Mouse (Mus musculus) kidney, adult 8-10 months (tissue): ENCODE results near the gene Glrx5.

Experiments used
- DNase-seq, 2 experiments: peaks; one replicate each; pipeline ENCODE4 v3.0.0; 2022

The Glrx5 gene

GRCm38 (mm10) chr12:105032147-105032831 lies at the start of gene Glrx5:
Glrx5 (plus strand) TSS chr12:105032688.
- DNase-seq = peak; percentile 100

GRCm38 (mm10) chr12:104983476-104983875 lies 49.0 kb upstream of the Glrx5 start:
- DNase-seq = no peak

GRCm38 (mm10) chr12:104985088-104985487 lies 47.4 kb upstream of the Glrx5 start:
- DNase-seq = no peak

DNA sequence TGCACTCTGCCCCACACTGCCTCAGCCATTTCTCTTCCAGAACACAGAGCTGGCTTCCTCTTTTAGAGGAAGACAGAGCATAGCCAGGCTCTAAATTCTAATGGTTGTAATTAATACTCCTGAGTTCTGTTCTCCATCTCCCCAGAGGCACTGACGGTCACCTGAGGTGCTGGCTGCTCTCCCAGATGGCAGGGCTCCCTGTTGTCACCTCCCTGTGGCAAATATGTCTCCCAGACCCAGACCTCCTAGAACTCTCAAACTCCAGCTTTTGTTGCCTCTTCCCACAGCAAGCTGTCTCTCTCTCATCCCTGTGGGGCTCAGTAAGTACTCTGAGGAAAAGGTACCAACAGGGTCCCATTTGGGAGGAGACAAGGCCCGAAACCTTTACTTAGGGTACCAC lies 46.5 kb upstream of the Glrx5 start:
- DNase-seq = no peak

DNA sequence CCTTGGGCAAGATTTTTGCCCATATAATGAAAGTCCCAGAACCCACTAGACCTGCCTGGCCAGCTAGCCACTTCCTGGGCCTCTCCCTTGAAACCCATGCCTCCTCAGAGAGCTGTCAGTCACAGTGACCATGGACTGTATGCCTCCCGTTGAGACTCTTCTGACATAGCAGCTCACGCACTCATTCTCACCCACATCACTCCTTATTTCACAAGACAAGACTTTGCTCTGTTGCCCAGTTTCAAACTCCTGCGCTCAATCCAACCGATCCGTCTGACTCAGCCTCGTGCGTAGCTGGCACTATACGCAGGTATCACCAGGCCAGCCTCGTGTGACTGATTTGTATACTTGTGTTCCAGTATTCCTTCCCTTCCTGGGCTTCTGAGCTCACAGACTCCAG lies 45.7 kb upstream of the Glrx5 start:
- DNase-seq = no peak

GRCm38 (mm10) chr12:104987936-104988335 lies 44.6 kb upstream of the Glrx5 start:
- DNase-seq = no peak

GRCm38 (mm10) chr12:104990741-104991454 lies 41.6 kb upstream of the Glrx5 start:
- no peak for DNase-seq

GRCm38 (mm10) chr12:104992123-104992741 lies 40.3 kb upstream of the Glrx5 start:
- no peak for DNase-seq

DNA sequence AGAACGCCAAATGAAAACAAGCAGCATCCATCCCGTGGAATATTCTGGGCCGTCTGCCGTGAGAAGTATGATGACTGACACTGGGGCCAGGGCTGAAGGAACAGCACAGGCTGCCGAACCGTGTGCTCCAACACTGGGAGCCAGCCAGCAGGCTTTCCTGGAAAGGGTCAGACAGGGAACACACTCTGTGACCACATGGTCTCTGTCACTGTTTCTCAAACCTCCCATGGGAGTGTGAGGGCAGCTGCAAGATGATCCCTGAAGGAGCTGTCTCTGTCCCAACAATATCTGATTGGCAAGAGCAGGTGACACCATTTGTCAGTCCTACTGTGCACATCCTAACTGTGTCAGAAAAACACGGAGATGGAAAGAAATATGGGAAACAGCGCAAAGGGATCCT lies 39.6 kb upstream of the Glrx5 start:
- peak in 1 of 2 experiments; percentile 42 for DNase-seq

GRCm38 (mm10) chr12:104995259-104995876 lies 37.1 kb upstream of the Glrx5 start:
- DNase-seq = no peak

DNA sequence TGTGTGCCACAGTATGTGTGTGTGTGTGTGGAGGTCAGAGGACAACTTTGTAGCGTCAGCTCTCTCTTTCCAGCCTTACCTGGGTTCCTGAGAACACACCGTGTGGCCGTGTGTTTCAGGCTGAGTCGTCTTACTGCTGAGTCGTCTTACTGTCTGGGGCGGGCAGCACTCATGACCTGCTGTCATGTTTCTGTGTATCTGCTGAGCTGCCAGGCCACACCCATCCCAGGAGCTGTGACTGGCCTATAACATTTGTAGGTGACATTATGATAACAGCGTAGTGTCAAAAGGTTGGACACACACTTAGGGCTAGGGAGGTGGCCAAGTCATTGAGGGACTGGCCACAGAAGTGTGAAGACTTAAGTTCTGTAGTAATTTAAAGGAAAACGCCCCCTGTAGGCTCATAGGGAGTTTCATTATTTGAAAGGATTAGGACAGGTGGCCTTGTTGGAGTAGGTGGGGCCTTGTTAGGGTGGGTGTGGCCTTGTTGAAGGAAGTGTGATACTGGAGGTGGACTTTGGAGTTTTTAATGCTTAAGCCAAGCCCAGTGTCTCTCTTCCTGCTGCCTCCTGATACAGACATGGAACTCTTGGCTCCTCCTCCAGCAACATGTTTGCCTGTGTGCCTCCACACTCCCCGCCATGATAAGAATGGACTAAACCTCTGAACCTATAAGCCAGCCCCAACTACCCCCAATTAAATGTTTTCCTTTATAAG lies 36.3 kb upstream of the Glrx5 start:
- no peak for DNase-seq

GRCm38 (mm10) chr12:104997159-104997558 lies 35.3 kb upstream of the Glrx5 start:
- peak; percentile 59 to 63 for DNase-seq

DNA sequence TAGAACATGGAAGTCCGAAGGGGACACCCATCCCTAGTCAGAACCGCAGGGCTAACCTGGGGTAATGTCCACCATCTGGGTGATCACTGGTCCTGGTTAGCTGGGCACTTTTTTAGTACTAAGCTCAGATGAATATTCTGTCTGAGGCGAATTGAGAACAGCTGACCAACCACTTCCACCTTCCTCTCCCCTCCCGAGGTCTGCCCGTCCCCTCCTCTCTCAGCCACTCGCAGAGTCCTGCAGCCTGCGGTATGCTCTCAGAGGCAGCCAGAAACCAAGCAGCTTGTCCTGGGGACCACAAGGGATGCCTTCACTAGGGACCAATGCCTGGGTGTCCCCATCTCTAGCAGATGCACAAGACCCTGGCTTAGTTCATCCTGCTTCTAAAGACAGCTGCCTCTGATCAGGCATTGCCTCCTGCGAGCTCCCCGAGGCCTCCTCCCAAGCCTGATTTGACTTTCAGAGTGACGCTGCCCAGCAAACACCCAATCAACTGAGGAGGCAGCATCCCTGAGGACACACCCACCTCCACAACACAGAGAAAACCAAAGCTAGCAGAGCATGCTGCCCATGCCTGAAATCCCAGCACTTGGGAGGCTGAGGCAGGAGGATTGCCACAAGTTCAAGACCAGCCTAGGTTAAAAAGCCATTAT lies 34.7 kb upstream of the Glrx5 start:
- no peak for DNase-seq

DNA sequence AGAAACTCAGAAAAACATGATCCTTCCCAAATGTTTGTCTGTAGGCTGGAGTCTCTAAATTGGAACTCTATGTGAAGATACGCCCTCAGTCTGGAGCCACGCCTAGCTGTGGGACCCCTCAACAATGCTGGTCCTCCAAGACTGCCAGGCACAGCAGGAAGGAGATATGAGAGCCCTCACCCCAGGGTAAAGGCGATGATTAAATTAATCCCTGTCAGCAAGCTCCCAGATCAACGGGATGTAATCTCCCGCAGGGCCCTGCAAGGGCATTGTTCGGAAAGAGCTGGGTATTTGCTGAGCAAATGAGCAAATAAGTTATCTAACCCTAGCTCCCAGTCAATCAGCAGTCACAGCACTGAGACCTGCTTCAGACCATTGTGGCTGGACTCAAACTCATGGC lies 33.9 kb upstream of the Glrx5 start:
- DNase-seq = no peak

DNA sequence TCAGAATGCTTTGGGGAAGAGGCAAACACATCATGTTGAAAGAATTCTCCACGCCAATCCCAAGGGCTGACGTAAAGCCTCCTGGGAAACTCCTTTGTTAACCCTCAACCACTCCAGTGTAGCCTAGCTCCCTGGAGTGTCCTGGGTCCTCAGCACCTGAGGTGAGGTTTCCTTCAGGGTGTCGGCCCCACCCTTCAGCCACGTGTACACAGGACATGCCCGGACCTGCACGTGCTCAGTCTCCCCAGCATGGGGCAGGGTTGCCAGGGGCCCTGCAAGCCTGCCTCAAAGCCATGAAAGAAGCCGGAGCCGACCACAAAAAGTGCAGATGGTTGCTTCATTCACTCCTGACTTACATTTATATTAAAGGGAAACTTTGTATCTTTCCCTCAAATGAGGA lies 33.3 kb upstream of the Glrx5 start:
- DNase-seq = no peak

DNA sequence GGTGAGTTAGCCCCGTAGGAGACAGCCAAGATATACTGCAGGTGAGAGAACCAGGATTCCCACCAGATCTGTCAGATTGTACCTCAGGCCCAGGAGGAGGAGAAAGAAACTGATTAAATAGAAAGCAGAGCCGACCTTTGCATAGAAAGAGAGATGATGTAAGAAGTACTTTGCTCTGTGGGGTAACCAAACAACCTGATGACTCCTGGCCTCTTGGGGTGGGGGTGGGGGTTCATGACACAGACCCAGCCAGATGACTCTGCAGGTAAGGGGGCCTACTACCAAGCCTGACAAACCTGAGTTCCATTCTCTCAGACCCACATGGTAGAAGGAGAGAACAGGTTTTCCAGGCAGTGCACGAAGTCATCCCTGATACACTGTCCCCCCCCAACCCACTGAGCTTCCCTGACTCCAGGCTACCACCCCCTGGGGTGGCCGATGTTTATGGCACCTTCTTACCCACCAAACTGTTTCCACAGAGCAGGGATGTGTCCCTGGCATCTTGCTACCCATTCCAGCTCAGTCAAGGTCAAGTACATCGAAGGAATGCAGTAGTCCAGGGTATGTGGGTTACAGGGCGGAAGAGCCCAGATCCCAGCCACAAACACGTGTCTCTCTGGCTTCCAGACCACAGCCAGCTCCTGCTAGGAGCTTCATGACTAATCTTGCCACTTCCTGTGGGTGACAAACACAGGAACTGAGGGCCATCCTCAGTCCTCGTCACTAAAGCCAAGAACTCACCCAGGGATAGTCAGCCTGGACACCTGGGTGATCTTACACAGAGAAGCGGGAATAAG lies 31.8 kb upstream of the Glrx5 start:
- DNase-seq = peak; percentile 69 to 82

GRCm38 (mm10) chr12:105001317-105001716 lies 31.2 kb upstream of the Glrx5 start:
- DNase-seq = no peak

DNA sequence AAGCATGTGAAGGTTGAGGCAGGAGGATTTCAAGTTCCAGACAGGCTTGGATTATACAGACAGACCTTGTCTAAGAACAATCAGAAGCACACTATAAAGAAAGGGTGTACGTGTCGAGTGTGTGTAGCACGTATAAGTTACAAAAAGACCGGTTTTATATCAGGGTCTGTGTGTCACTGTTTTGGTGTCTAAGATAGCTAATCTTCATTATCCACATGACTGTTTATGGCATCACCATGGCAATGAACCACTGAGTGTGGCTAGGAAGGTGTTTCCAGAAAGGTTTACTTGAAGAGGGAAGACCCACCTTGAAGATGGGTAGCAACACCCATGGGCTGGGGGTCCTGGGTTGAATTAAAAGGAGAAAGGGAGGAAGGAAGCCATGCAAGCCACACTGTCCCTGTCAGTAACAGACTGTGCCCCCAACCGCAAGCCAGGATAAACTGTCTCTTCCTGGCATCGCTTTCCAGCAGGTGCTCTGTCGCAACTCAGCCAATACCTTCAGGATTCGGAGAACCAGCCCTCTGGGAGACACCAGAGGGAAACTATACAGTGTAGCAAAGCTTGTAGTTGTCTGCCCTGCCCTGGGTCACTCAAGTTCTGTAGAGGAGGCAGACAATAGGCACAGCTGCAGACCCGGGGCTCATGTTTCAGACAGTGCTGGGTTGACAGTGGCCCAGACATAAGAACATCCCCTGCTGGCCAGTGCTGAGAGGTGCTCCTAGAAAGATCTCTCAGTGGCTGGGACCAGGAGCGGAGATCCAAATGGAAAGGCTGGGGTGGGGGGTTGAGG lies 30.0 kb upstream of the Glrx5 start:
- DNase-seq = no peak

DNA sequence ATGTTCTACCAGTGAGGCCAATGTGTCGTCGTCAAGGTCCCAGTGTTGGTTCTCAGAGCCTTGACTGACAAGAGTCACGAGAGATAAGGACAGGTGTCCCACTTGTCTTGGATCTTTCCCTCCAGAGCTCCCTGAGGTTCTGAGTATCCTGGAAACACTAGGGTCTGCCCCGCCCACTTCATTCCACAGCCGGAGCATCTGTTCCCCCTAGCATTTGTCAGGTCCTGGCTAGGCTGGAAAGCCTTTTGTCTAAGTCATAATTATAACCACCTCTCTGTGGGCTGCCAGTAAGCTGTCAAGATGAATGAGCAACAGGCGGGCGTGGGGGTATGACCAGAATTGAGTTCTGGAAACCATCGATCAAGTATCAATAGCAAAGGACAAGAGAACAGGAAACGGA lies 29.3 kb upstream of the Glrx5 start:
- no peak for DNase-seq

DNA sequence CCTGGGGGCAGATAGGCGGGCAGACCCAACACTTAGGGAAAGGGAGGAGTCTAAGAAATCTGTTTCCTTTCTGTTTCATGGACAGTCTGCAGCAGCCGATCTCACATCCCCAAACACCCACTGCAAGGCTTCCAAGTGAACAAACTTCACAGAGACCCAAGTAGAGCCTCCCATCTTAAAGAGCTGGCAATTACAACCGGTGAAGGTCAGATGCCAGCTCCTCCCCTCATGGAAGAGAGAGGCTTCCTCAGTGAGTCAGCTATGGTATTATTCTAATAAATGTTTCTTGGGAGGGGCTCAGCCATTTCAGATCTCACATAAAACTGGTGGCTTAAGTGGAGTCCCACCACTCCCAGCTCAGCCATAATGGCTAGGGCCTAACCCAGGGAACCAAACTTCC lies 28.8 kb upstream of the Glrx5 start:
- DNase-seq = no peak
